Mouse (Mus musculus): ENCODE results near the gene Spp2.

DNA sequence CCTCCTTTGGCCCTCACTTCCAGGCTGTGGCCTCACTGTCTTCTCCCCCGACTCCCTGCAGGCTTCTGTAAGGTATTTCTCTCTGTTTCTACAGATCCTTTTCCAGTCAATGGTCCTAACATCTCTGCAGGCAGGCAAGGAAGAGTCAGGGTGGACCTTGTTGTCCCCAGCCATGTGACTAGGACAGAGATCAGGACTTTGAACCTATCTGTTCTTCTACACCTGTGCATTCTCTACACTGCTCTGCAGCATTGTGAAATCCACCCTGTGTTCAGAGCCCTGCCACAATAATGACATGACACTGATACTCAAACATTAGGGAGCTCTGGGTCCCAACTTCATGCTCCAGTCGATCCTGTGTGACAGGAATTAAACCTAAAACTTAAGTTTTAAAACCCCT, 12.2 kb downstream of the Spp2 start:
- TF ChIP-seq POLR2A (IDR thresholded peaks at IDR 0.05; ENCODE audit: control insufficient read depth, low read depth, low read length): no peak
- no peak for TF ChIP-seq CTCF (IDR thresholded peaks at IDR 0.05; ENCODE audit: control insufficient read depth, insufficient read depth, insufficient replicate concordance, low read depth, low read length)
